Mouse (Mus musculus): ENCODE data around the gene Asic2.

GRCm38 (mm10) chr11:81223361-81223760 lies 744.9 kb downstream of the Asic2 start:
- TF ChIP-seq CTCF (IDR thresholded peaks at IDR 0.05; ENCODE audit: low read depth) (no peak), EP300 (optimal IDR thresholded peaks at IDR 0.05) (no peak)

Measured in stomach, postnatal 0 days (tissue).